In the genomic region with DNA sequence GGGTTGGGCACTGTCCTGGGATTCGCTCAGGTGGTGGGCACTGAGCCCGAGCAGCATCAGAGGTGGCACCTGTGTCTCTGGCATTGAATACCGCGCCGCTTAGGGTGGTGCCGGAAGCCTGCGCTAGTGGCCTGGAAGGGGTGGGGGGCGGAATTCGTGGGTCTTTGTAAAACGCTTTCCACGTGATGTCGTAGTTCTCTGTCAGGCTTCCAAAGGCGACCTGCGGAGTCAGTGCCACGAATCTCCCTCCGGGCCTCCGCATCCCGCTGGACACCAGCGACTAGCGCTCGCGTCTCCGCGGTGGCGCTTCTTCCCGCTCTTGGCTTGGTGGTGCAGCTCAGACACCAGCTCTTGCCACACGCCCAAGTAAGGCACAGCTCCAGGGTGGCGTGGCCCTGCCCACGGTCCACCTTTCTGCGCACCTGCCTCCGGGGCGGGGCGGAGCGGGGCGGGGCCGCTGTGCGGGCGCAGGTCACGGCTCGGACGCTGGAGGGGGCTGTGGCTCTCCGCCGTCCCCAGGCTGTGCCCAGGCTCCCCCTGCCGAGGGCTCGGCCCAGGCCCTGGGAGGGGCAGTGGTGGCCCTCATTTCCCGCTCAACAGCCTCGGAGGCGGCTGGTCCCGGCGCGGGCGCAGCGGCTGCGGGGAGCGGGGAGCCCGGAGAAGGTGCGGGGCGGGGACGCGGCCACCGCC, we compare ENCODE assay signal across 8 mouse cellular contexts. TPM values are rescaled to one million over a fixed set of nuclear protein-coding genes. Genes with fewer than 3 reads are reported as not detected.
DNase-seq lines count a peak whose midpoint lies in the region; ATAC-seq and TF ChIP-seq lines count a peak whose summit lies in the region.

A gene (plus strand): TSS at position 228 of the 690 bp plus-strand sequence.

- H3K27ac ChIP-seq in gastrocnemius, adult 2 months: peak within 1 kb of the TSS; percentile 86
- peak within 1 kb of the TSS; percentile 88 for H3K27ac ChIP-seq in hindbrain, embryonic 15.5 days (replicated peaks)

- H3K9ac ChIP-seq in hindbrain, embryonic 15.5 days: peak within 1 kb of the TSS; percentile 91

- peak within 1 kb of the TSS; percentile 95 for H3K4me3 ChIP-seq in gastrocnemius, adult 2 months
- peak within 1 kb of the TSS; percentile 72 for H3K4me3 ChIP-seq in hindbrain, embryonic 15.5 days

- peak within 1 kb of the TSS; percentile 89 for H3K4me2 ChIP-seq in hindbrain, embryonic 15.5 days

- peaks cover 46% of the 10 kb centered on the region for H3K4me1 ChIP-seq in hindbrain, embryonic 15.5 days (replicated peaks)

- H3K27me3 ChIP-seq in hindbrain, embryonic 15.5 days: no peaks in the 10 kb centered on the region

- peak; percentile 92 for ATAC-seq in hindbrain, embryonic 15.5 days (ENCODE audit: low FRiP score, low read depth)

- TF ChIP-seq CTCF in gastrocnemius, adult 2 months (IDR thresholded peaks at IDR 0.05): peak; percentile 88

- no peaks in the 10 kb centered on the region for H3K36me3 ChIP-seq in hindbrain, embryonic 15.5 days

- DNase-seq in R1 (ENCODE audit: low read depth, low spot score): peak; percentile 69
- DNase-seq in cerebellum, postnatal 25 days: peak; percentile 96
- DNase-seq in gastrocnemius, adult 2 months: peak; percentile 89
- DNase-seq in left cerebral cortex, adult 18-20 months (ENCODE audit: low spot score in 2 of 2): peak; percentile 69 to 76
- peak; percentile 92 to 93 for DNase-seq in lung, postnatal 4 days
- peak; percentile 79 for DNase-seq in right cerebral cortex, adult 18-20 months
- DNase-seq in urinary bladder, postnatal 14 days (ENCODE audit: low spot score): peak; percentile 88

- no peaks in the 10 kb centered on the region for H3K9me3 ChIP-seq in hindbrain, embryonic 15.5 days

- intact Hi-C loops in gastrocnemius, adult 2 months (cut with DNase I): loop anchor here (1.0 to 5.0 kb wide), 2 partner anchors 185 to 203 kb away; no protein-coding TSS in a partner anchor

- under 1% methylated on average over 50 of the region's 61 CpGs for WGBS in hindbrain, embryonic 15.5 days

RNA-seq across cellular contexts. Expression of the gene that starts here (rescaled TPM):
- total RNA-seq in gastrocnemius, adult 2 months (2021): 1 to 10 TPM; 5.7 to 6.2 TPM
- 34.1 and 38.1 TPM in 2 replicates for polyA plus RNA-seq in hindbrain, embryonic 15.5 days (2015; fragmentation: Nextera tagmentation; extraction: Ambion mirVana)
- total RNA-seq in left cerebral cortex, adult 18-20 months (2021): 100 to 1,000 TPM; 129 to 134 TPM

Comparison
In these comparisons a context has a peak if more than half of its experiments do, and no peak if none do; other contexts are left out.
1. Peak in every context shown above with its lines: DNase-seq, ATAC-seq, H3K4me3 ChIP-seq and H3K27ac ChIP-seq.
2. RNA of the gene that starts here (total RNA-seq): 129 to 134 TPM in left cerebral cortex, adult 18-20 months; 5.7 to 6.2 TPM in gastrocnemius, adult 2 months; every median in the first group is over 10 times any median in the second.